Mouse (Mus musculus): ENCODE measurements around the gene Stard9. TPM values are rescaled to one million over a fixed set of nuclear protein-coding genes. Genes with fewer than 3 reads are reported as not detected.

Gene Stard9
- polyA plus RNA-seq (2014; fragmentation: Nextera tagmentation; extraction: Ambion mirVana) = 5.3 and 8.0 TPM in 2 replicates

DNA sequence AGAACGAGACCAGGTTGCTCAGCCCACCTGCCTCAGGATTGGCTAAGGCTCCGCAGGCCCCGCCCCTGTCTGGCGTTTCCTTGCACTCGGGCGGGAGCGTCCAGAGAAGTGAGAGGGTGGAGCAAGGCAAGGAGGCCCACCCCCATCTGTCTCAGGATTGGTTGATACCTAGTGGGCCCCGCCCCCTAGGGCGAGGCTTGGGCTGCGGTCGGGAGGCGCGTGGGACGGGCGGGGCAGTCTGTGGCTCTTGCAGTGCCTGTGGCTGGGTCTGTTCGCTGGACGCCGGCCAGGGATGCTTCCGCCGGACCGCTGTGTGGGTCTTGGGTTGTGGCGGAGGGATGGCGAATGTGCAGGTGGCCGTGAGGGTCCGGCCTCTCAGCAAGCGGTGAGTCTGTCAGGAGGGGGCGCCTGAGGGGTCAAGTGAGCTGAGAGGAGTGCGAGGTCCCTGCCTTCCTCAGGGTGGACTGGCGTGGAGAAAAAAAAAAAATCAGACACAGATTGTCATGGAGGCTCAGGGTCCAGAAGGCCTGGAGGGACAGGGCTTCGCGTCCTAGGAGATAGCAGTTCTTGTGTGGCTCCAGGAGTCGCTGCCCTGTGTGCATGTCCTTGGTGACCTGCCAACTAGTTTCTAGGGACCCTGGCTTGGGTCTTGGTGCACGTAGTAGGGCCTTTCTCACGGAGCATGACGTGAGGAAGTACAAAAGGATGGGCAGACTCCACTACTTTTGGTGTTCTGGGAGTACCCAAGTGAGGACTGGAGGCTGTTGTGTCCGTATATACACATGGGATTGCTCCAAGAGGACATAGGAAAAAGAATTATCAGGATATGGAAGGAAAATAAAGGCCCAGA, at the start of gene Stard9:
Gene Stard9 (plus strand): TSS at position 236 of the 850 bp plus-strand sequence.
- H3K4me1 ChIP-seq (ENCODE audit: control insufficient read depth, insufficient read depth, low read length) = peaks cover 5% of the 10 kb centered on the region; the same call in 1 of the 2 replicates
- peak within 1 kb of the TSS; percentile 60 for H3K4me3 ChIP-seq (ENCODE audit: low read length)
- H3K4me2 ChIP-seq (replicated peaks; ENCODE audit: low read depth, low read length) = peak within 1 kb of the TSS; percentile 52
- H3K27ac ChIP-seq (ENCODE audit: low read depth, low read length) = no peak within 1 kb of the TSS
- peak within 1 kb of the TSS; percentile 61 for H3K9ac ChIP-seq (ENCODE audit: low read depth, low read length)
- no peaks in the 10 kb centered on the region for H3K9me3 ChIP-seq (ENCODE audit: control insufficient read depth, low read length)
- 4% methylated on average over 32 of the region's 36 CpGs for WGBS
- peak; percentile 100 for ATAC-seq (ENCODE audit: low FRiP score, low TSS enrichment)
- no peaks in the 10 kb centered on the region for H3K36me3 ChIP-seq (ENCODE audit: control insufficient read depth, insufficient read depth, low read length)
- H3K27me3 ChIP-seq (ENCODE audit: control insufficient read depth, insufficient read depth, low read length) = no peaks in the 10 kb centered on the region

DNA sequence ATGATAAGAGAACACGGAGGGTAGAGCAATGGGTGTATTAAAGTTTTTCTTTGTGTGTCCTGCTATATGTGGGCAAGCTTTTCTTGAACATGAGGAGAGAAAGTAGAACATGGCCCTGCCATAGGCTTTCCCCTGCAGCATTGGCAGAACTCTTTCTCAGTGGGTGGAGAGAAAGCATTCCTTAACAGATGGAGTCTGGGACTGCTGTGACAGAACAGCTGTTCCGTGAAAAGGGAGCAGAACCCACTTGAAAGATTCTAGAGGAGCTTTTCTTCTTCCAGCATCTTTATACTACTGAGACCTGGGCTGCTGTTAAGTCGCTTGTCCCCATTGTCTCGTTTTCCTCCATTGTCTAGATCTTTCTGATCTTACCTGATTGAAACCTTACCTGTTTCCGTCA, 39.2 kb upstream of the Stard9 start:
- Histone ChIP-seq H3K36me3 (ENCODE audit: control insufficient read depth, insufficient read depth, low read length) (peaks cover 43% of the 10 kb centered on the region; the same call in 1 of the 2 replicates), H3K9ac (ENCODE audit: low read depth, low read length) (no peak overlapping the region), H3K4me2 (replicated peaks; ENCODE audit: low read depth, low read length) (no peak overlapping the region), H3K9me3 (ENCODE audit: control insufficient read depth, low read length) (no peaks in the 10 kb centered on the region), H3K4me1 (ENCODE audit: control insufficient read depth, insufficient read depth, low read length) (no peaks in the 10 kb centered on the region), H3K4me3 (ENCODE audit: low read length) (no peak overlapping the region), H3K27me3 (ENCODE audit: control insufficient read depth, insufficient read depth, low read length) (no peaks in the 10 kb centered on the region), H3K27ac (ENCODE audit: low read depth, low read length) (no peak overlapping the region)
- ATAC-seq (ENCODE audit: low FRiP score, low TSS enrichment) = no peak
- WGBS = 93% methylated on average over 5 of the region's 5 CpGs

- Histone ChIP-seq H3K4me1 (ENCODE audit: control insufficient read depth, insufficient read depth, low read length) (no peaks in the 10 kb centered on the region), H3K9ac (ENCODE audit: low read depth, low read length) (no peak overlapping the region), H3K27me3 (ENCODE audit: control insufficient read depth, insufficient read depth, low read length) (no peaks in the 10 kb centered on the region), H3K36me3 (ENCODE audit: control insufficient read depth, insufficient read depth, low read length) (peaks cover 51% of the 10 kb centered on the region), H3K9me3 (ENCODE audit: control insufficient read depth, low read length) (no peaks in the 10 kb centered on the region), H3K27ac (ENCODE audit: low read depth, low read length) (no peak overlapping the region), H3K4me3 (ENCODE audit: low read length) (no peak overlapping the region), H3K4me2 (replicated peaks; ENCODE audit: low read depth, low read length) (no peak overlapping the region)
- no peak for ATAC-seq (ENCODE audit: low FRiP score, low TSS enrichment)
- 100% methylated on average over 1 of the region's 1 CpGs for WGBS
These were observed 36.7 kb upstream of the Stard9 start for GRCm38 (mm10) chr2:120592227-120592626.

- peaks cover 70% of the 10 kb centered on the region for H3K36me3 ChIP-seq (ENCODE audit: control insufficient read depth, insufficient read depth, low read length)
- no peak overlapping the region for H3K9ac ChIP-seq (ENCODE audit: low read depth, low read length)
- H3K4me1 ChIP-seq (ENCODE audit: control insufficient read depth, insufficient read depth, low read length) = no peaks in the 10 kb centered on the region
- no peak overlapping the region for H3K27ac ChIP-seq (ENCODE audit: low read depth, low read length)
- H3K4me3 ChIP-seq (ENCODE audit: low read length) = no peak overlapping the region
- no peak for ATAC-seq (ENCODE audit: low FRiP score, low TSS enrichment)
- H3K9me3 ChIP-seq (ENCODE audit: control insufficient read depth, low read length) = no peaks in the 10 kb centered on the region
- no peak overlapping the region for H3K4me2 ChIP-seq (replicated peaks; ENCODE audit: low read depth, low read length)
- WGBS = 69% methylated on average over 2 of the region's 2 CpGs
- no peaks in the 10 kb centered on the region for H3K27me3 ChIP-seq (ENCODE audit: control insufficient read depth, insufficient read depth, low read length)
These were observed 31.2 kb upstream of the Stard9 start for GRCm38 (mm10) chr2:120597734-120598133.

DNA sequence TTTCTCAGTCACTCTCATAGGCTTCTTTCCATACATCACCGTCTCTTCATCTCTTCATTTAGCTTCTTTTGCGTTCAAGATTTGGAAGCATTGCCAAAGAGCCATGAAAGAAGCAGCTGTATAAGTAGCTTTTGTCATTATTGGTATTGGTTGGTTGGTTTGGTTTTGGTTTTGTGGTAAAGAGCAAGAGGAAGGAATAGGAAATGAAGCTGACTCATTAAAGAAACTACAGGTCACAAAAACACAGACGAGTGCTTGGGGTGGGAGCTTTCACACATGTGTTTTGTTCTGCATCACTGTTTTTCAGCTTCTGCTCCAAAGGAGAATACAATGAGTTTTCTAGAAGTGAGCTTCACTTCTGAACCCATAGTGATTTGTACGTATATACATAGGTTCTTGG, 29.4 kb upstream of the Stard9 start:
- WGBS = 93% methylated on average over 4 of the region's 4 CpGs
- Histone ChIP-seq H3K27ac (ENCODE audit: low read depth, low read length) (no peak overlapping the region), H3K36me3 (ENCODE audit: control insufficient read depth, insufficient read depth, low read length) (peaks cover 67% of the 10 kb centered on the region), H3K9ac (ENCODE audit: low read depth, low read length) (no peak overlapping the region), H3K4me2 (replicated peaks; ENCODE audit: low read depth, low read length) (no peak overlapping the region), H3K4me3 (ENCODE audit: low read length) (no peak overlapping the region), H3K27me3 (ENCODE audit: control insufficient read depth, insufficient read depth, low read length) (no peaks in the 10 kb centered on the region), H3K9me3 (ENCODE audit: control insufficient read depth, low read length) (no peaks in the 10 kb centered on the region), H3K4me1 (ENCODE audit: control insufficient read depth, insufficient read depth, low read length) (no peaks in the 10 kb centered on the region)
- no peak for ATAC-seq (ENCODE audit: low FRiP score, low TSS enrichment)

DNA sequence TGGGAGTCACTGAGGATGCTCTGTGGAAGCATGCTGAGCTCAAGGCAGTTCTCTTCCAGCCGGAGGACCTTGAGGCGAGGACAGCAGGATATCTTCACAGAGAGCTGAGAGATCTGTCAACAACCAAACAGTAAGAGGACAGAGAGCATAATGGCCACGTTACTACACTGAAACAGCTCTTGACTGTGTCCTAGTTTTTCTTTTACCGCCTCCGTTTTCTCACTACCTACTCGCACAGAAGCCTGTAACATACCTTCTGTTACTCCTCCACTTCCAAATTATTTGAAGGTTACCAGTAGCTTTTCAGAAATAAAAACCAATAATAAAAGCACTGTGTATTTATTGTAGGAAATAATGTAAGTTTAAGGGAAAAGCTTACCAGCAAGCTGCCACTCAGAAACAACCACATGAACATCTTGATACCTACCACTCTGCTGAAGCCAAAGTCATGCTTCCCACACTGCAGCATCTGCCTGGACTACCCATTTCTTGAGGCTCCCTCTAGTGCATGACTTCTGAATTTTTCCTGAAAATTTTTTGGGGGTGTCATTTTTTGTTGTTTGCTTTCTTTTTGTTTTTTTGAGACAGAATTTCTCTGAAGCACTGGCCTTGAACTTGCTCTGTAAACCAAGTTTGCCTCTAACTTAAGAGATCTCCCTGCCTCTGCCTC, 22.8 kb upstream of the Stard9 start:
- no peaks in the 10 kb centered on the region for H3K9me3 ChIP-seq (ENCODE audit: control insufficient read depth, low read length)
- H3K27me3 ChIP-seq (ENCODE audit: control insufficient read depth, insufficient read depth, low read length) = no peaks in the 10 kb centered on the region
- H3K4me1 ChIP-seq (ENCODE audit: control insufficient read depth, insufficient read depth, low read length) = peaks cover 15% of the 10 kb centered on the region; the same call in 1 of the 2 replicates
- no peak overlapping the region for H3K27ac ChIP-seq (ENCODE audit: low read depth, low read length)
- no peak for ATAC-seq (ENCODE audit: low FRiP score, low TSS enrichment)
- H3K36me3 ChIP-seq (ENCODE audit: control insufficient read depth, insufficient read depth, low read length) = peaks cover 10% of the 10 kb centered on the region; the same call in 1 of the 2 replicates
- no peak overlapping the region for H3K9ac ChIP-seq (ENCODE audit: low read depth, low read length)
- H3K4me2 ChIP-seq (replicated peaks; ENCODE audit: low read depth, low read length) = no peak overlapping the region
- WGBS = 92% methylated on average over 6 of the region's 6 CpGs
- H3K4me3 ChIP-seq (ENCODE audit: low read length) = no peak overlapping the region

GRCm38 (mm10) chr2:120608830-120609723, 19.8 kb upstream of the Stard9 start, which contains the start of the genes Haus2 and Lrrc57:
Gene Haus2 (plus strand): TSS chr2:120609383.
Gene Lrrc57 (minus strand): TSS chr2:120609520.
- H3K4me1 ChIP-seq (ENCODE audit: control insufficient read depth, insufficient read depth, low read length) = peaks cover 15% of the 10 kb centered on the region; the same call in 1 of the 2 replicates
- no peaks in the 10 kb centered on the region for H3K27me3 ChIP-seq (ENCODE audit: control insufficient read depth, insufficient read depth, low read length)
- peak within 1 kb of the TSS; percentile 86 for H3K4me3 ChIP-seq (ENCODE audit: low read length)
- H3K9me3 ChIP-seq (ENCODE audit: control insufficient read depth, low read length) = no peaks in the 10 kb centered on the region
- WGBS = under 1% methylated on average over 52 of the region's 52 CpGs
- peak within 1 kb of the TSS; percentile 72 for H3K9ac ChIP-seq (ENCODE audit: low read depth, low read length)
- peak; percentile 96 for ATAC-seq (ENCODE audit: low FRiP score, low TSS enrichment)
- peaks cover 13% of the 10 kb centered on the region; the same call in 1 of the 2 replicates for H3K36me3 ChIP-seq (ENCODE audit: control insufficient read depth, insufficient read depth, low read length)
- peak within 1 kb of the TSS; percentile 83 for H3K27ac ChIP-seq (ENCODE audit: low read depth, low read length)
- H3K4me2 ChIP-seq (replicated peaks; ENCODE audit: low read depth, low read length) = peak within 1 kb of the TSS; percentile 73

GRCm38 (mm10) chr2:120616279-120617163, 12.4 kb upstream of the Stard9 start:
- WGBS = 90% methylated on average over 5 of the region's 5 CpGs
- Histone ChIP-seq H3K9ac (ENCODE audit: low read depth, low read length) (no peak overlapping the region), H3K27me3 (ENCODE audit: control insufficient read depth, insufficient read depth, low read length) (no peaks in the 10 kb centered on the region), H3K4me1 (ENCODE audit: control insufficient read depth, insufficient read depth, low read length) (no peaks in the 10 kb centered on the region), H3K36me3 (ENCODE audit: control insufficient read depth, insufficient read depth, low read length) (peaks cover 45% of the 10 kb centered on the region), H3K4me2 (replicated peaks; ENCODE audit: low read depth, low read length) (no peak overlapping the region), H3K9me3 (ENCODE audit: control insufficient read depth, low read length) (no peaks in the 10 kb centered on the region), H3K27ac (ENCODE audit: low read depth, low read length) (no peak overlapping the region), H3K4me3 (ENCODE audit: low read length) (no peak overlapping the region)
- ATAC-seq (ENCODE audit: low FRiP score, low TSS enrichment) = no peak
